Mouse (Mus musculus) lung, postnatal 10 days (tissue): Measurements from ENCODE around the gene Fosl1.
"Not testable (repeated sequence)": the region's sequence is repeated elsewhere in the genome, so short reads cannot be mapped to it uniquely, and the experiment has no call there.

Experiments
- DNase-seq: peaks from one replicate; pipeline ENCODE4 v3.0.0; 2021

Gene Fosl1

DNA sequence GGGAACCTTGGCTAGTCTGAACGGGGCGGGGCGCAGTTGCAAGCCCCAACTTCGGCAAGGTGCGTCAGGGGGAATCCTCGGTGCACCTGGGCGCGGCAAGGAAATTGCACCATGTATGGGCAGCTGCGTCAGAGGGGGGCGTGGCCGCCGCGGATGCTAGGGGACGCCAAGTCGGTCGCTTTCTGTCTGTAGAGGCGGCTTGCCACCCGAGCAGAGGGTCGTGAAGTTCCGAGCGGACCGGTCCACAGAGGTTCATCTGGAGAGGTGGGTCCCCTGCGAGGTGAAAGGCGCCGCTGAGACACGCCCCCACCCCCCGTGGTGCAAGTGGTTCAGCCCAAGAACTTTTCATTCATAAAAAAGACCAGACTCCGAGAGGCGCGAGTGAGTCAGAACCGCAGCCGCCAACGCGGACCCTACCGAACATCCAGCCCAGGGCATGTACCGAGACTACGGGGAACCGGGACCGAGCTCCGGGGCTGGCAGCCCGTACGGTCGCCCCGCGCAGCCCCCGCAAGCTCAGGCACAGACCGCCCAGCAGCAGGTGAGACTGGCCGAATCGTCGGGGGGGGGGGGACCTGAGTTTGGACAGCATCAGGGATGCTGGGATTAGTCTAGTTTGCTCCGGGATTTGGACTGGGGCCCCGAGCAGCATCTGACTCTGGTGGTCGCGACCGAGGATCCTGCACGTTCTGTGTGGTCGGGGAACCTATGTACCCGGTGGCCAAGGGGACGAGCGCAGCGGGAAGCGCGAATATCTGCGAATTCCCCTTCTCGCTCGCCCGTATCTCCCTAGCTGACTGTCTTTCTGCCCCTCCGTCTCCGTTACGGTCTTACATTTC is at the start of gene Fosl1:
Gene Fosl1, plus strand, starts transcription at position 33 of the 839 bp plus-strand sequence.
- DNase-seq = peak; percentile 78

- not testable (repeated sequence) for DNase-seq
These were observed 46.3 kb upstream of the Fosl1 start for GRCm38 (mm10) chr19:5401073-5401472.

DNA sequence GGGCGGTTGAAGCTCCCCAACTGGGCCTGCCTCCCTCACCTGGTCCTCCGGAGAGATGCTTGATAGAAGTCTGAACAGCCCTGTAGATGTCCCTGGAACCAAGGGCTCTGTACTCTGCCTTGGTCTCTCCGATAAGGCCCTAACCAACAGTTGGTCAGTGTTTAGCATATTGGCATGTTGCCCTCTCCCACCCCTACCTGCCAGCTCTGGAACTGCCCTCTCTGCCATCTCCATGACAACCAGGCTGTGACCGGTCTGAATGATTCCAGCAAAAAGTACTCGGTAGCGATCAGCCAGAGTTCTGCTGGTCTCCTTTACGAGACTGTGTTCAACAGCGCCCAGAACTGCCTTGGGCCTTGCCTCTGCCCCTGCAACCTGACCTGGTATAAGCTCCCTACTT is 45.1 kb upstream of the Fosl1 start, which contains the start of gene Tsga10ip:
Gene Tsga10ip, minus strand, starts transcription at position 234 of the 400 bp plus-strand sequence.
- DNase-seq = no peak

DNA sequence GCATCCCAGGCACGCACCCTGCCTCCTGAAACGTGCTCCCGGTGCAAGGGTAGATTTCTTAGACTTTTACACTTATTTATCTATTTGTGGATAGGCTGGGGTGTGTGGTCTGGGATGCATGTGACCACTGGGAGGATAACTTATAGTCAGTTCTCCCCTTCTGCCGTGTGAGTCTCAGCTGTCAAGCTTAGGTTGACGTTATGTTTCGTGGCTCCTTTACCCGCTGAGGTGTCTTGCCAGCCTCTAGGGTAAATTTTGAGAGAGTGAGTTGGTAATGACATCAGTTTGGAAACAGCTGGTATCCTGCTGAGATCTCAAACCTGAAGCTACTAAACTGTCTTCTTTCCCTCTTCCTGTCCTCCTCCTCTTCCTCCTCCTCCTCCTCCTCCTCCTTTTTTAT is 41.4 kb upstream of the Fosl1 start:
- DNase-seq = no peak

- not testable (repeated sequence) for DNase-seq
These were observed 40.7 kb upstream of the Fosl1 start for GRCm38 (mm10) chr19:5406531-5407126.

DNA sequence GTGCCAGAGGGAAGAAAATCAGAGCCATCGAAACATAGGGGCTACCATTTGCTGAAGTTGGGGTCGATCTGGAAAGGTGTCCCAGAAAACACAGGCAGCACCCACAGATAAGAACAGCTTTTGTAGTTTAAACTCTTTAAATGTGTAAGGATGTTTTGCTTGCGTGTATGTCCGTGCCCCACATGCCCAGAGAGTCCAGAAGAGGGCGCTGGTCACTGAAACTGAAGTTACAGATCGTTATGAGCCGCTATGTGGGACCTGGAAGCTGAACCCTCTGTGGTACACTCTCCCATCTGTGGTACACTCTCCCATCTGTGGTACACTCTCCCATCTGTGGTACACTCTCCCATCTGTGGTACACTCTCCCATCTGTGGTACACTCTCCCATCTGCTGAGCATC is 40.2 kb upstream of the Fosl1 start:
- DNase-seq = peak; percentile 80

- peak; percentile 61 for DNase-seq
These were observed 39.0 kb upstream of the Fosl1 start for GRCm38 (mm10) chr19:5408057-5409001.

GRCm38 (mm10) chr19:5409068-5409467 is 38.3 kb upstream of the Fosl1 start:
- DNase-seq = peak; percentile 81

DNA sequence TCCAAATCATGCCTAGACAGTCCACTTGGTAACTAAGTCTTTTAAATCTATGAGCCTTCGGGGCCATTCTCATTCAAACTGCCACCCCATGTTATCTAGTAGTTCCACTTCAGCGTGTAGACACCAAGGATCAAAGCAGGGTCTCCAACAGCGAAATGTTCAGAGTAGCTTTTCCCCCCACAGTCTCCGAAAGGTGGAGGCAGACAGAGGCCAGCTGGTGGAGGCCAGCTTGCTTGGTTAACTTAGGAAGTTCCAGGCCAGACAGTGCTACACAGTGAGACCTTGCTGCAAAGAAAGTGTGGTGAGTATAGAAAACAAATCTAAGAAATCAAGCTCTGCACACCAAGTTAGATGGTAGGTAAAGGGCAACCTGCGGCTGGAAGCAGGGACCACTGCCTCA is 36.7 kb upstream of the Fosl1 start:
- DNase-seq = peak; percentile 69

- DNase-seq = no peak
These were observed 35.4 kb upstream of the Fosl1 start for GRCm38 (mm10) chr19:5411961-5412360.

DNA sequence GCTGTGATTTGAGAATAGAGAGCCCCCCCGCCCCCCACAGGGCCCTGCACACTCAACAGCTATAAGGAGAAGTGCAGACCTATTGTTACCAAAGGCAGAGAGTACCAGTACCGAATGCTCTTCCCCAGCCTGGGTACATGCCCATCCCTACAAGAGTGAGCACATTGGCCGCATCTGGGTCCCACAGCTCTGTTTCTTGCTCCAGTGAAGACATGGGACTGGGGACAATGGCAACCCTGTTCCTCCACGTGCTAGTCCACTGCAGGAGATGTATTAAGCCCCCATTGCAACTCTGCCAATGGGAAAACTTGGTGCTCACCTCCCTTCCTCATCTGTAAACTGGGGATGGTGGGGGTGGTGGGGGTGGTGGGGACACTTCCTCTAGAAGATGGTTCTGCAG is 33.5 kb upstream of the Fosl1 start:
- DNase-seq = no peak

- DNase-seq = peak; percentile 65
These were observed 32.8 kb upstream of the Fosl1 start for GRCm38 (mm10) chr19:5414534-5414957.

DNA sequence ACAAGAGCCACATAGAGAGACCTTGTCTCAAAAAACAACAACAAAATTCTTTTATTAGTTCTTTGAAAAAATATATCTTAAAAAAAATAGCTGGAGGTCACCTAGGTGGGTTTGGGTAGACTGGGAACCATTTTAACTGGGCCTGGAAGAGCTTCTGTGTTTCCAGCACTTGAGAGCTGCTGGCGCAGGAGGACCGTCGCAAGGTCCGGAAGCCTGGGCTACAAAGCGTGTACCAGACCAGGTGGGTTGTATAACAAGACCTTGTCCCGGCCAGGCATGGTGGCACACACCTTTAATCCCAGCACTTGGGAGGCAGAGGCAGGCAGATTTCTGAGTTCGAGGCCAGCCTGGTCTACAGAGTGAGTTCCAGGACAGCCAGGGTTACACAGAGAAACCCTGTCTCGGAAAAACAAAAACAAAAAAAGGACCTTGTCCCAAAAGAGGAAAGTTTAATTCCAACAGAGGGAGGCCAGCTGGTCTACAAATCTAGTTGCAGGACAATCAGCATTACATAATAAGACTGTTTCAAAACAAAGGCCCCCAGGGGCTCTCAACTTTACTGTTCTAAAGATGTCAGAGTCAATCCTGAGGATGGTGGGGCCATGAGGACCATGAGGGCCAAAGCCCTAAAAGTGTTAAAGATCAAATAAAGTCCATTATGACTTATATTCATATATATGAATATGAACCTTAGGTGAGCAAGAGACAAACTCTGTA is 28.4 kb upstream of the Fosl1 start:
- no peak for DNase-seq

GRCm38 (mm10) chr19:5419630-5420029 is 27.7 kb upstream of the Fosl1 start:
- DNase-seq = no peak

DNA sequence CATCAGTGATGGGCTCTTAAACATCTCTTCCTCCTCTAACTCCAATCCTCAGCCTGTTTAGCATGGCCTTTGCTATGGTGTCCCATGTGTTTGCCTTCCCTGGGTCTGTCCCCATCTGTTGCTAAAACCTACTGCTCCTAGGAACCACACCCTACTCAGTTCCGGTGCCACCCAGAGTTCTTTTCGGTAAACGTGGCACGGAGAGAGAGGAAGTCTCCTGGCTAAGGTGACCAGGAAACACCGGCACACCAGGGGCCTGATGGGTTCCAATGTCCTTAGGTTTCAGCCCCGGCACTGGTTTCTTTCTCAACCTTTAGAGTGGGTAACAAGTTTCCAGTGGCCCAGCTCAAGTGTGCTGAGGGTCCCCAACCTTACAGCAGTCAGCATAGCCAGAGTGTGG is 26.8 kb upstream of the Fosl1 start:
- no peak for DNase-seq

DNA sequence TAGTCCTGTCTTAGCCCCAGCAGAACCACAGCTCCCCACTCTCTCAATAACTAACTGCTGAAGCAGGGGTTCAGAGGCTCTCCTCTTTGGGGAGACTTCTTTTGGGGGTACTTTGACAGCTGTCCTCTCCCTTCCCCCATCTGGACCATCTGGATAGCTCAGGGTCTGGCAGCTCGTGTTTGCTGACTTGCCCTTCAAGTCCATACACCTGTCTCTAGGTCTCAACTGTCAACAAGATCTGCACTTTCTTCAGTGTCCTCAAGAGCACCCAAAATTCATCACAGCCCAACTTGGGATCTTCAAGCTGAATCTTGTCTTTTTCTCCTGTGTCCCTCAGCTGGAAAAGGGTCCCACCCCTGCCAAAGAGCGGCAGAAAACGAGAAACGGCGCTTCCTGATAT is 25.6 kb upstream of the Fosl1 start:
- DNase-seq = peak; percentile 1

DNA sequence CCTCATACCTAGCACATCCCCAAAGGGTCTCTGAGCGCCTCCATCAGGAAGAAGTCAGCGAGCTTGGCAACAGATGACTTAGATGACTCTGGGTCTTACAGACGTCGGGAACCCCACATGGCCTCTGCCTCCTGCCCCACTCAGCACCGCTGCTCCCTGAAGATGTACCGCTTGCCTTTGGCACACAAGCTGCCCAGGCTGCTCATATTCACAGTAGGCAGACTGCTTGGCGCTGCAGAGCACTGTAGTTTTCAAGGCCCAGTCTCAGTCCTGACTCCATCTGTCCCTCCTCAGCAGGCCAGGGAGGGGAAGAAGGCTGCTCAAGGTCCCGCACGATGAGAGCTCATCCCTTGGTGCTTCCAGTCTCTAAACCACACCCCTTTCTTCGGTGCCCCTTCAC is 25.1 kb upstream of the Fosl1 start:
- no peak for DNase-seq

GRCm38 (mm10) chr19:5422895-5423443 is 24.4 kb upstream of the Fosl1 start:
- DNase-seq = peak; percentile 12

DNA sequence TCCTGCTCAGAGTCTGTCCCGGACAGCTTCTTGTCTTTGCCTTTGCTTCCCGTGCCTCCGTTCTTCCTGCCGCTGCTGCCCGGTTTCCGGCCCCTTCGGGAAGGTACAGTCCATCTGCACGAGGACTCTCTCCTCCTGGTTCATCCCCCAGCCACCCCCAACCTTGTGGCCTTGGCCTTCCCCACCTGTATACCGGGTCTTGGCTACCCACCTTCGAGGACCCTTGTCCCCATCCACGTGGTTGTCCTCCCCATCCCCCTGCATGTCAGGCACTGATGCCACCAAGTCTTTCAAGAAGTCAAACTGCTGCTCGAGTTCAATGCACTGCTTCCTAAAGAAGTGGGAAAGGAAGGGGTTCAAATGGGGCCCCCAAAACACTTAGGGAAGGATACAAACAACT is 23.8 kb upstream of the Fosl1 start:
- DNase-seq = no peak

- peak; percentile 90 for DNase-seq
These were observed 23.1 kb upstream of the Fosl1 start for GRCm38 (mm10) chr19:5424092-5424781.
